Mouse (Mus musculus) neural tube, embryonic 12.5 days (tissue): ENCODE results near the gene Cpa2. TPM values are rescaled to one million over a fixed set of nuclear protein-coding genes. Genes with fewer than 3 reads are reported as not detected.

Experiments used
- ATAC-seq: fragments of 200-750 bp; cut with Nextera tagmentation; 2 replicates; pipeline ENCODE4 v1.8.0; 2017; ENCODE audit warnings: low read depth, mild to moderate bottlenecking, moderate TSS enrichment, moderate library complexity; ENCODE audit not compliant: low FRiP score
- H3K27ac ChIP-seq: fragments of 300-500 bp; sonication (generic); 2 replicates; pipeline ENCODE4 v1.5.1; 2016
- H3K27me3 ChIP-seq: fragments of 300-500 bp; sonication (generic); replicated peaks from 2 replicates; pipeline ENCODE4 v1.6.1; 2016; ENCODE audit warnings: mild to moderate bottlenecking
- H3K36me3 ChIP-seq: fragments of 300-500 bp; sonication (generic); 2 replicates; pipeline ENCODE4 v1.6.1; 2016; ENCODE audit warnings: mild to moderate bottlenecking
- H3K4me1 ChIP-seq: fragments of 300-500 bp; sonication (generic); 2 replicates; pipeline ENCODE4 v1.6.1; 2016
- H3K4me2 ChIP-seq: fragments of 300-500 bp; sonication (generic); replicated peaks from 2 replicates; pipeline ENCODE4 v1.6.1; 2016; ENCODE audit warnings: mild to moderate bottlenecking
- H3K4me3 ChIP-seq: fragments of 300-500 bp; sonication (generic); 2 replicates; pipeline ENCODE4 v1.5.1; 2016
- H3K9ac ChIP-seq: fragments of 300-500 bp; sonication (generic); 2 replicates; pipeline ENCODE4 v1.6.1; 2016; ENCODE audit warnings: mild to moderate bottlenecking
- H3K9me3 ChIP-seq: fragments of 300-500 bp; sonication (generic); 2 replicates; pipeline ENCODE4 v1.6.1; 2016; ENCODE audit warnings: mild to moderate bottlenecking
- WGBS: fragments of 180-500 bp; shearing (Covaris S2); methylation state at CpG from one replicate; pipeline ENCODE4 v1.1.7; 2016; 5-methylcytosine and 5-hydroxymethylcytosine counted together
- polyA plus RNA-seq: library from polyadenylated mRNA; unstranded; fragments of >200 nt; fragmentation: Nextera tagmentation; extraction: Ambion mirVana; gene quantifications from 2 replicates; pipeline ENCODE4 v1.2.1, GENCODE M21; 2016

The Cpa2 gene
- polyA plus RNA-seq, 1 experiment from 2014 or later = 8.5 TPM

GRCm38 (mm10) chr6:30592417-30592974 lies 51.1 kb downstream of the Cpa2 start:
- peaks cover 11% of the 10 kb centered on the region; the same call in 1 of the 2 replicates for H3K4me1 ChIP-seq
- 61% methylated on average over 10 of the region's 10 CpGs for WGBS
- no peak overlapping the region for H3K27ac ChIP-seq
- H3K36me3 ChIP-seq = no peaks in the 10 kb centered on the region
- H3K9me3 ChIP-seq = no peaks in the 10 kb centered on the region
- H3K27me3 ChIP-seq = no peaks in the 10 kb centered on the region
- ATAC-seq = peak; percentile 58; the same call in 1 of the 2 replicates
- H3K4me3 ChIP-seq = no peak overlapping the region
- no peak overlapping the region for H3K4me2 ChIP-seq
- H3K9ac ChIP-seq = no peak overlapping the region

GRCm38 (mm10) chr6:30594364-30594763 lies 53.0 kb downstream of the Cpa2 start:
- H3K4me2 ChIP-seq = no peak overlapping the region
- WGBS = 79% methylated on average over 7 of the region's 7 CpGs
- H3K36me3 ChIP-seq = no peaks in the 10 kb centered on the region
- H3K9ac ChIP-seq = no peak overlapping the region
- no peak for ATAC-seq
- H3K4me3 ChIP-seq = no peak overlapping the region
- H3K9me3 ChIP-seq = no peaks in the 10 kb centered on the region
- H3K27me3 ChIP-seq = no peaks in the 10 kb centered on the region
- H3K4me1 ChIP-seq = peaks cover 11% of the 10 kb centered on the region; the same call in 1 of the 2 replicates
- no peak overlapping the region for H3K27ac ChIP-seq

- no peaks in the 10 kb centered on the region for H3K9me3 ChIP-seq
- H3K9ac ChIP-seq = no peak overlapping the region
- H3K4me1 ChIP-seq = peaks cover 11% of the 10 kb centered on the region; the same call in 1 of the 2 replicates
- no peaks in the 10 kb centered on the region for H3K36me3 ChIP-seq
- ATAC-seq = no peak
- WGBS = 90% methylated on average over 8 of the region's 8 CpGs
- H3K4me3 ChIP-seq = no peak overlapping the region
- H3K27ac ChIP-seq = no peak overlapping the region
- H3K27me3 ChIP-seq = no peaks in the 10 kb centered on the region
- no peak overlapping the region for H3K4me2 ChIP-seq
Observed at GRCm38 (mm10) chr6:30596230-30596898, 55.0 kb downstream of the Cpa2 start.

GRCm38 (mm10) chr6:30600033-30600432 lies 58.7 kb downstream of the Cpa2 start:
- WGBS = 38% methylated on average over 3 of the region's 3 CpGs
- Histone ChIP-seq H3K4me3 (no peak overlapping the region), H3K9me3 (no peaks in the 10 kb centered on the region), H3K9ac (no peak overlapping the region), H3K4me1 (peaks cover 9% of the 10 kb centered on the region), H3K27ac (no peak overlapping the region), H3K27me3 (no peaks in the 10 kb centered on the region), H3K36me3 (no peaks in the 10 kb centered on the region), H3K4me2 (no peak overlapping the region)
- no peak for ATAC-seq

- Histone ChIP-seq H3K27ac (no peak overlapping the region), H3K4me2 (no peak overlapping the region), H3K4me1 (peaks cover 9% of the 10 kb centered on the region), H3K27me3 (no peaks in the 10 kb centered on the region), H3K9me3 (no peaks in the 10 kb centered on the region), H3K4me3 (no peak overlapping the region), H3K36me3 (no peaks in the 10 kb centered on the region), H3K9ac (no peak overlapping the region)
- ATAC-seq = no peak
- WGBS = 54% methylated on average over 1 of the region's 1 CpGs
Observed at GRCm38 (mm10) chr6:30600995-30601394, 59.6 kb downstream of the Cpa2 start.

GRCm38 (mm10) chr6:30604342-30604867 lies 63.0 kb downstream of the Cpa2 start:
- Histone ChIP-seq H3K27me3 (no peaks in the 10 kb centered on the region), H3K27ac (no peak overlapping the region), H3K9me3 (no peaks in the 10 kb centered on the region), H3K4me3 (no peak overlapping the region), H3K4me1 (peaks cover 5% of the 10 kb centered on the region), H3K36me3 (no peaks in the 10 kb centered on the region), H3K4me2 (no peak overlapping the region), H3K9ac (no peak overlapping the region)
- 40% methylated on average over 7 of the region's 7 CpGs for WGBS
- no peak for ATAC-seq

- Histone ChIP-seq H3K27me3 (no peaks in the 10 kb centered on the region), H3K4me2 (no peak overlapping the region), H3K4me3 (no peak overlapping the region), H3K27ac (no peak overlapping the region), H3K9ac (no peak overlapping the region), H3K36me3 (no peaks in the 10 kb centered on the region), H3K4me1 (peaks cover 5% of the 10 kb centered on the region), H3K9me3 (no peaks in the 10 kb centered on the region)
- no peak for ATAC-seq
- 84% methylated on average over 4 of the region's 4 CpGs for WGBS
Observed at GRCm38 (mm10) chr6:30605111-30605510, 63.7 kb downstream of the Cpa2 start.

GRCm38 (mm10) chr6:30605672-30606071 lies 64.3 kb downstream of the Cpa2 start:
- H3K4me1 ChIP-seq = peaks cover 5% of the 10 kb centered on the region
- H3K4me3 ChIP-seq = no peak overlapping the region
- no peak overlapping the region for H3K4me2 ChIP-seq
- no peak overlapping the region for H3K9ac ChIP-seq
- no peaks in the 10 kb centered on the region for H3K27me3 ChIP-seq
- no peak for ATAC-seq
- no peaks in the 10 kb centered on the region for H3K36me3 ChIP-seq
- H3K9me3 ChIP-seq = no peaks in the 10 kb centered on the region
- no peak overlapping the region for H3K27ac ChIP-seq
- WGBS = 89% methylated on average over 5 of the region's 5 CpGs

GRCm38 (mm10) chr6:30610710-30611109 lies 69.3 kb downstream of the Cpa2 start, which contains the start of gene Cpa5:
TSS of gene Cpa5 (plus strand) at chr6:30611010.
- H3K36me3 ChIP-seq = no peaks in the 10 kb centered on the region
- no peaks in the 10 kb centered on the region for H3K27me3 ChIP-seq
- no peaks in the 10 kb centered on the region for H3K9me3 ChIP-seq
- WGBS = 91% methylated on average over 7 of the region's 7 CpGs
- no peak for ATAC-seq
- no peak within 1 kb of the TSS for H3K27ac ChIP-seq
- H3K4me1 ChIP-seq = peaks cover 7% of the 10 kb centered on the region
- H3K4me3 ChIP-seq = no peak within 1 kb of the TSS
- H3K9ac ChIP-seq = no peak within 1 kb of the TSS
- no peak within 1 kb of the TSS for H3K4me2 ChIP-seq

- Histone ChIP-seq H3K4me1 (peaks cover 12% of the 10 kb centered on the region), H3K4me3 (no peak overlapping the region), H3K4me2 (no peak overlapping the region), H3K9ac (no peak overlapping the region), H3K9me3 (no peaks in the 10 kb centered on the region), H3K27me3 (no peaks in the 10 kb centered on the region), H3K36me3 (no peaks in the 10 kb centered on the region), H3K27ac (no peak overlapping the region)
- 27% methylated on average over 5 of the region's 5 CpGs for WGBS
- ATAC-seq = no peak
Observed at GRCm38 (mm10) chr6:30611212-30611611, 69.8 kb downstream of the Cpa2 start.
